Mouse (Mus musculus): ENCODE measurements around the gene Srm.

DNA sequence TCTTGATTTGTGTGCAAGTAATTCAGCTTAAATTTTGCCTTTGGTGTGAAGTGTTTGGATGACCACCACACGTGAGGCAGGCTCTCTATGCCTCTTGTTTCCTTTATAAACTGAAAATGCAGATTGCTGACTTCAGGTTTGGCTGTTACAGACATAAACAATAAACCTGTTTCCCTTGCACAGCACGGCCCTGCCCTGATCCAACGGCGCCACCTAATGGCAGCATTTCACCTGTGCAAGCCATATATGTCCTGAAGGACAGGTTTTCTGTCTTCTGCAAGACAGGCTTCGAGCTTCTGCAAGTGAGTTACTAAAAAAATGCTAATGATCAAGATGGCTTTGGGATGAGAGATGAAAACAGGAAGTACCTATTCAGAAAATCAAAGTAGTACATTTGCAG lies 16.5 kb downstream of the Srm start:
- TF ChIP-seq POLR2A (IDR thresholded peaks at IDR 0.05; ENCODE audit: insufficient read depth, low read length), result no peak
- TF ChIP-seq CTCF (IDR thresholded peaks at IDR 0.05; ENCODE audit: low read depth, low read length), result peak; percentile 99

All from ES-Bruce4 (cell line).